Mouse (Mus musculus): ENCODE data around the gene Sf3b4.

Gene Sf3b4

DNA sequence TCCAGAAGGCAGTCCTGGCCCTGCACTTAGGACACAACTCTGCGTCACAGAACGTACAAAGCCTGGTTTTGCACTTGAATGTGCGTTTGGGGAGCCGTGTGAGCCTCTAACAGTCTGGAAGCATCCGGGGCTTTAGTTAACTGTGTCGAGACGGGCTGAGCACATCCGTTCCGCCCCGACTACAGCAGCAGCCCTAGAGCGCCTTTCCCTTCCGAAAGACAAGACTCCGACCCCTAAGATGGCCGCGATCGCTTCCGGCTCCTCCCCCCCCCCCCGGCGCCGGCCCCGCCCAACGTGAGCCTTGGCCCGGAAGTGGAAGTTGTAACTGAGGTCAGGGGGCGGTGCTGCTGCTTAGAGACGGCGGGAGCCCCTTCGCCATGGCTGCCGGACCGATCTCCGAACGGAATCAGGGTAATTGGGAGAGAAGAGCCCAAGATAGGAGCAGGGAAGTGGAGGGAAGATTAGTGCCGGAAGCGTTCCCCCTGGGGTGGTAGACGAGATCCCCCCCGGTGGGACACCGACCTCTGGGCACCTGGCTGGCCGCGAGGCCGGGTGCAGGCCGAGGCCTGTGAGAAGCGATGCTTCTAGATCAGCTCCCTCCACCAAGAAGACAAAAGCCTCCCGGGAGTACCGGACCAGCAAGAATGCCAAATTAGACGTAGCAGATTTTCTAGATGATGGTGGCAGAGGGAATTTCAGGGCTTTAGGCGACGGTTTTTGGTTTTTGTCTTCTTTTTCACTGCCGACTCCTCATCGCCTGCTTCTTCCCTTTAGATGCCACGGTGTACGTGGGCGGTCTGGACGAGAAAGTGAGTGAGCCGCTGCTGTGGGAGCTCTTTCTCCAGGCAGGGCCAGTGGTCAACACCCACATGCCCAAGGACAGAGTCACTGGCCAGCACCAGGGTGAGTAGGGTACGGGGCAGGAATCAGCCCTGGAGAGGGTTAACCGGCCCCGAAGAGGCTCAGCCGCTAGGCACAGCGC lies at the start of gene Sf3b4:
Gene Sf3b4 (plus strand): TSS at position 136 of the 982 bp plus-strand sequence.
- DNase-seq (ENCODE audit: low read depth, low spot score) = peak; percentile 96

DNA sequence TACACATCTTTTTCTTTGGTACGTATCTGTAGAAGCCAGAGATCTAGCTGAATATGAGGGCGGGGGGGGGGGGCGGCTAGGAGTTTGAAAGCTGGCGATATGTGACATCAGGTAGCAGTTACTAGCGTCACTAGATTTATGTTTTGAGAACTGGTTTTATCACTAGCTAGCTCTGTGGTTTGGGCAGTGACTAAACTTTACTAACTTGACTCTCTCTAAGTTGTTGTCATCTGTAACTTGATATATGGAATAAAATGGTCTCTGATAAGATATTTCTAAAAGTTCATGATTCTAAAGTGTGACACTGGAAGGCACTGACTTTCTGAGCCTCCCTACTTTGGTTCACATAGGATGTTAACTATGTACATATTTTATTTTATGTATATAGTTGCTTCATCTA lies 47.9 kb upstream of the Sf3b4 start:
- DNase-seq (ENCODE audit: low read depth, low spot score) = no peak

DNA sequence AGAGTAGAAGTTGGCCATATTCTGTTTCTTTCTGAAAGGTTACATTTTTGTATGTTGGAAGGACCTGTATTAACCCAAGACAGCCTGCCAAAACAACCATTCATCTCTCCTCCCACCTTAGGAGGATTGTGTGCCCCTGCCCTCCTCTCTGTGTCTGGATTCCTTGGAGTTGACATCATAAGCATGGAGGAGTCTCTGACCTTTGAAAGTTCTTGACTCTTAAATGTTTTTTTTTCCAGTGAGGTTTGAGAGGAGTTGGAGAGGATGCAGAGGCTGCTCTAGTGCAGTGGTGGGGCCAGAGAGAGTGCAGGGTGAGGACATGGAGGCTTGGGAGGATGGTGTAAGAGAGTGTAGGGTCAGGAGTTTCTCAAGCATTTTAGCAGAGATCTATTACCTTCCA lies 44.0 kb upstream of the Sf3b4 start:
- DNase-seq (ENCODE audit: low read depth, low spot score) = no peak

GRCm38 (mm10) chr3:96132478-96132877 lies 39.7 kb upstream of the Sf3b4 start:
- no peak for DNase-seq (ENCODE audit: low read depth, low spot score)

DNA sequence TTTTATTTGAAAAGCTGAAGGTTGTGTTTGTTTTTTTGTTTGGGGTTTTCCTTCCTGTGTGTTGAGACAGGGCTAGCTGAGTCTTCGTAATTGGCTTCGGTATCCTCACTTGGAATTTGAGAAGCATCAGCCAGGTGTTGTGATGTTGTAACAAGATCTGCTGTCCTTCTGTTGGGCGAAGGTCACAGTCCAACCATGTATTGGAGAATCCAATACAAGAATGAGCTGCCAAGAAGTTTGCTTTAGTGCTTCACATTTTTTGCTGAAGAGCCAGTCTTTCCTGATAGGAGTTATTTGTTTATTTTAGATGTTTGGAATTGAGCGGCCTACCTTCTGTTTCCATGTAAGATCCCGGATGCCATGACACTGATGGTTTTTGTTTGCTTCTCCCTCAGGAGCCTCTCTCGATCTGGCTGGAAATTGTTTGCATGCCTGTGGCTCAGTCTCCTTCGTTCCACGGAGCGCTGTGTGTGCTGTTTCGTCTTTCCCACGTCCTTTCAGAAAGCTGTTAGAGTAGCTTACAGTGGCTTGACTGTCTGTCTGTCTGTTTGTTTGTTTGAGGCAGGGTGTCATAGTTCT lies 38.7 kb upstream of the Sf3b4 start:
- DNase-seq (ENCODE audit: low read depth, low spot score) = no peak

GRCm38 (mm10) chr3:96135011-96135410 lies 37.1 kb upstream of the Sf3b4 start:
- no peak for DNase-seq (ENCODE audit: low read depth, low spot score)

DNA sequence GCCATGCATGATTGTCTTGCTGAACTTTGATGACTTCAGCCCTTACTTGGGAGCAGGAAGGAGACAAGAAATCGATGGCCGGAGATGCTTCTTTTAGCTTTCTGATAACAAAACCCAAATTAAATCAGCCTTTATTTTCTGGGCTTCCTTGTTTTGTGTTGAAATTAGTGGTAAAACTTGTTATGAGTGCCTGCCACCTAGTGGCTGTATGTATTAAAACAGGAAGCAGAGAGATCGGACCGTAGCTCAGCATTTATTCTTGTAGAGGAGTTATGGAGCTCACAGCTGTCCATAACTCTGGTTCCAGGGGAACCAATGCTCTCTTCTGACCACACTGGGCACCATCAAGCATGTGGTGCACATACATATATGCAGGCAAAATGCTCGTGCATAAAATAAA lies 24.2 kb upstream of the Sf3b4 start:
- DNase-seq (ENCODE audit: low read depth, low spot score) = peak; percentile 81

GRCm38 (mm10) chr3:96151836-96152235 lies 20.3 kb upstream of the Sf3b4 start:
- DNase-seq (ENCODE audit: low read depth, low spot score) = no peak

GRCm38 (mm10) chr3:96152611-96153010 lies 19.5 kb upstream of the Sf3b4 start:
- no peak for DNase-seq (ENCODE audit: low read depth, low spot score)

DNA sequence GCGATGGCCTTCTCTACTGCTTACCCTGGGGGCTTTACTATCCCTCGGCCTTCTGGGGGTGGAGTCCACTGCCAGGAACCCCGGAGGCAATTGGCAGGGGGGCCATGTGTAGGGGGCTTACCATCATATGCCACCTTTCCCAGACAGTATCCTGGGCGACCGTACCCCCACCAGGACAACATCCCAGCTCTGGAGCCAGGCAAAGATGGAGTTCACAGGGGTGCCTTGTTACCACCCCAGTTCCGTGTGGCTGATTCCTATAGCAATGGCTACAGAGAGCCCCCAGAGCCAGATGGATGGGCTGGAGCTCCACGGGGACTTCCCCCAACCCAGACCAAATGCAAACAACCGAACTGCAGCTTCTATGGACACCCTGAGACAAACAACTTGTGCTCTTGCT lies 16.6 kb upstream of the Sf3b4 start:
- no peak for DNase-seq (ENCODE audit: low read depth, low spot score)

DNA sequence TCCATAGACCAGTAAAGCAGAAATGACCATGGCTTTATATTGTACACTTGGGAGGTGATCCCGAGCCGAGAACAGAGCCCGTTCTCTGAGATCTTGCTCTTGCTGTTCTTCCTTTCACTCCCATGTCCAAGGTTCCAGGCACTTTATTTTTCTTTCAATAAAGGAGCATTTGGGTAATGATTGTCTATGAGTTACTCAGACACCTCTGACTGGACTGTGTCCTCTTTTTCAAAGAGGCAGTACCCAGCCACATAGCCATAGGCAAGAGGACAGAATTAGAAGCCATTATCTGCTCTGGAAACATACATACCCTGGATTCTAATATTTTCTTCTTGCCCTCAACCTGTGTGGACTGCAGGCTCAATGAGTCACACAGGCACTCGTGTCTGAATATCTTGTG lies 12.3 kb upstream of the Sf3b4 start:
- no peak for DNase-seq (ENCODE audit: low read depth, low spot score)

DNA sequence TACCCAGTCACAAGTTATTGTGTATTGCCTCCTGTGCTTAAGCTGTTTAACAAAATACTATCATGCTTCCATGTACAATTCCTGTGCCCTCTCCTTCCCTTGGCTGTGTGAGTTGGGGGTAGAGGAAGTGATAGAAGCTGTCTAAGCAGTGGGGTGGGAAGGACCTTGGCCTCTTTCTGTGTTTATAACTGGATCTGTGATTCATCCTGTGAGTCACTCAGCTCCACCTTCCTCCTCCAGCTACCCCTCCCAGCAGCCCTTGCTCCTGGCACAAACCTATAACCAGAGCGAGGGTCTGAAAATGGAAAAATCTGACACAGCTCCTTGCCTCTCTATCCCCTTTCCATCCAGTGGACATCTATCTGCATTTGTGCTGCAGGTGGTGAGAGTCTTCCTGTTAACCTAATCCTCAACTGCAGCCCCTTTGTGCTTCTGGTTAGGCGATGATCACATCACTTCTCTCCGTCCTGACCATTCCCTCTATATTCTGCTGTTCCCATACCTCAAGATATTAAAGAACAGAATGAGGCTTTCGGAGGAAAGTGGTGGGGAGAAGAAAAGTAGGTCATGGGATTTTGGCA lies 11.8 kb upstream of the Sf3b4 start:
- DNase-seq (ENCODE audit: low read depth, low spot score) = peak; percentile 13

- peak; percentile 40 for DNase-seq (ENCODE audit: low read depth, low spot score)
These were observed 11.2 kb upstream of the Sf3b4 start for GRCm38 (mm10) chr3:96160803-96161516.

GRCm38 (mm10) chr3:96161869-96162840 lies 10.0 kb upstream of the Sf3b4 start, which contains the start of gene Mtmr11:
Gene Mtmr11 (plus strand): TSS chr3:96162004.
- peak; percentile 15 for DNase-seq (ENCODE audit: low read depth, low spot score)

GRCm38 (mm10) chr3:96163040-96163439 lies 9.1 kb upstream of the Sf3b4 start:
- no peak for DNase-seq (ENCODE audit: low read depth, low spot score)

GRCm38 (mm10) chr3:96168466-96169158 lies 3.5 kb upstream of the Sf3b4 start:
- DNase-seq (ENCODE audit: low read depth, low spot score) = no peak

- no peak for DNase-seq (ENCODE audit: low read depth, low spot score)
These were observed 1.9 kb upstream of the Sf3b4 start for GRCm38 (mm10) chr3:96170276-96170675.

- peak; percentile 29 for DNase-seq (ENCODE audit: low read depth, low spot score)
These were observed 1.1 kb upstream of the Sf3b4 start for GRCm38 (mm10) chr3:96170976-96171545.

DNA sequence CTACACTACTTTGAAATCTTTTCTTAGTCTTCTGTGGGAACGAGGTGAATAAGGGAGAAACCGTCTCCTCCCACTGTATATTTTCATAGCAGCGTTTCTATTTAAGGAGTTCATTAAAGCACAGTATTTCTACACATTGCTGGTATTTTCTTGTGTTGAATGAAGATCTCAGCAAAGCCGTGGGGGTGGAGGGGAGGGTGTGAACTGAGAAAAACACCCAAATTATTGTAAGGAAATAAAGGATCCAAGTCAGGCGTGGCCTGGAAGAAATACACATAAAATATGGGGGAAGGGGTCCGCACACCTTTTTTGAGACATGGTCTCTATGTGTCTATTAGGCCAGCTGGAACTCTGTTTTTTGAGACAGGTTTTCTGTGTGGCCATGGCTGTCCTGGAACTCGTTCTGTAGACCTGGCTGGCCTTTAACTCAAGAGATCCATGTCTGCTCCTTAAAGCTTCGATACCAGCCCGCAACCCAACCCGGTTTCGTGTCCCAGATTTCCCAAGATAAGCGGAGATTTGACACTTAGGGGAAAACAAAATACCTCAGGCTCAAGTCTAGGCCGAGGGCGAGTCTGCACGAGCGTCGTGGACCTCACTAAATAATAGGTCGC lies 442 bp upstream of the Sf3b4 start:
- DNase-seq (ENCODE audit: low read depth, low spot score) = no peak
